ENCODE assay signal across 9 mouse cellular contexts in genomic region chr19:22960450-22961265, GRCm38 (mm10).
A peak's percentile ranks its signal among the peaks of the same experiment; 100 is the strongest.
DNase-seq lines count a peak whose midpoint lies in the region; ATAC-seq lines count a peak whose summit lies in the region.
"Had no signal": no experiment of that assay in that cellular context is flagged by ENCODE, and none has a peak within 500 bp of the region (broad histone marks: within the 10 kb centered on the region; RNA-seq: fewer than 3 reads in every experiment).

No protein-coding gene starts in this region.

- no peak overlapping the region for H3K4me3 ChIP-seq in heart, embryonic 15.5 days
- no peak overlapping the region for H3K4me3 ChIP-seq in lung, embryonic 15.5 days

- WGBS in heart, embryonic 15.5 days, result 69% methylated on average over 14 of the region's 14 CpGs
- WGBS in lung, embryonic 15.5 days, result 74% methylated on average over 14 of the region's 14 CpGs

- H3K4me2 ChIP-seq in heart, embryonic 15.5 days, result no peak overlapping the region
- no peak overlapping the region for H3K4me2 ChIP-seq in lung, embryonic 15.5 days

- no peak overlapping the region for H3K27ac ChIP-seq in heart, embryonic 15.5 days
- H3K27ac ChIP-seq in lung, embryonic 15.5 days, result no peak overlapping the region

- no peak overlapping the region for H3K9ac ChIP-seq in heart, embryonic 15.5 days
- H3K9ac ChIP-seq in lung, embryonic 15.5 days, result no peak overlapping the region

- no peaks in the 10 kb centered on the region for H3K27me3 ChIP-seq in heart, embryonic 15.5 days
- no peaks in the 10 kb centered on the region for H3K27me3 ChIP-seq in lung, embryonic 15.5 days

- 0 out of 2 replicates have a peak, but pooled peaks have one; percentile 22 for ATAC-seq in heart, embryonic 15.5 days (replicated peaks; ENCODE audit: insufficient number of reproducible peaks, insufficient read depth, low FRiP score, low read depth)
- ATAC-seq in lung, embryonic 15.5 days (ENCODE audit: borderline replicate concordance, extremely low read depth, low FRiP score, low TSS enrichment), result 0 out of 2 replicates have a peak, but pooled peaks have one; percentile 42
- ATAC-seq in granulocyte monocyte progenitor cell, adult 5-6 weeks (replicated peaks; ENCODE audit: poor library complexity, severe bottlenecking), result 0 out of 2 replicates have a peak, but pooled peaks have one; percentile 14
- ATAC-seq in monocyte, adult 5-6 weeks (replicated peaks; ENCODE audit: insufficient number of reproducible peaks, low FRiP score, low TSS enrichment, poor library complexity, severe bottlenecking), result 0 out of 2 replicates have a peak, but pooled peaks have one; percentile 13
- no peak for ATAC-seq in megakaryocyte, adult 5-6 weeks (ENCODE audit: poor library complexity, severe bottlenecking)

- intact Hi-C loops in heart, postnatal 25 days (cut with DNase I), result no loop called here

- H3K36me3 ChIP-seq in heart, embryonic 15.5 days, result no peaks in the 10 kb centered on the region
- no peaks in the 10 kb centered on the region for H3K36me3 ChIP-seq in lung, embryonic 15.5 days

- H3K9me3 ChIP-seq in heart, embryonic 15.5 days (replicated peaks), result no peaks in the 10 kb centered on the region
- no peaks in the 10 kb centered on the region for H3K9me3 ChIP-seq in lung, embryonic 15.5 days

- no peak for DNase-seq in heart, postnatal 25 days (ENCODE audit: low spot score)
- DNase-seq in lung, adult 18-20 months, result no peak
- DNase-seq in urinary bladder, adult 2 months (ENCODE audit: low spot score), result no peak
- DNase-seq: right cerebral cortex, postnatal 25 days had no signal

- no peaks in the 10 kb centered on the region for H3K4me1 ChIP-seq in heart, embryonic 15.5 days (replicated peaks)
- no peaks in the 10 kb centered on the region for H3K4me1 ChIP-seq in lung, embryonic 15.5 days
